30 mouse cellular contexts compared by ENCODE assay signal in genomic region chr12:80683554-80683953, GRCm38 (mm10). TPM values are rescaled to one million over a fixed set of nuclear protein-coding genes. Genes with fewer than 3 reads are reported as not detected.
DNase-seq lines count a peak whose midpoint lies in the region; ATAC-seq and TF ChIP-seq lines count a peak whose summit lies in the region.
"Had no signal": no experiment of that assay in that cellular context is flagged by ENCODE, and none has a peak within 500 bp of the region (broad histone marks: within the 10 kb centered on the region; RNA-seq: fewer than 3 reads in every experiment).

No protein-coding gene starts in this region.

- H3K4me2 ChIP-seq in liver, embryonic 12.5 days: peak overlapping the region; percentile 28
- H3K4me2 ChIP-seq: embryonic facial prominence, embryonic 15.5 days; forebrain, embryonic 15.5 days; hindbrain, embryonic 12.5 days; intestine, embryonic 15.5 days; limb, embryonic 15.5 days; lung, embryonic 15.5 days; midbrain, embryonic 12.5 days; neural tube, embryonic 13.5 days; stomach, embryonic 15.5 days had no signal

- H3K36me3 ChIP-seq in MEL (ENCODE audit: control insufficient read depth in 1 of 2, insufficient read depth in 2 of 2, low read length in 2 of 2): peaks cover 0 to 11% of the 10 kb centered on the region in 2 experiments; a peak in 2 of 4 replicates
- peaks cover 14% of the 10 kb centered on the region for H3K36me3 ChIP-seq in liver, embryonic 12.5 days
- H3K36me3 ChIP-seq: forebrain, embryonic 15.5 days; intestine, embryonic 15.5 days had no signal

- no peak overlapping the region for H3K4me3 ChIP-seq in MEL (ENCODE audit: control insufficient read depth in 1 of 2, insufficient read depth in 1 of 2, low read depth in 2 of 2, low read length in 2 of 2)
- no peak overlapping the region for H3K4me3 ChIP-seq in liver, embryonic 12.5 days
- H3K4me3 ChIP-seq: embryonic facial prominence, embryonic 10.5 days; embryonic facial prominence, embryonic 15.5 days; forebrain, embryonic 10.5 days; forebrain, embryonic 15.5 days; gastrocnemius, adult 2 months; hindbrain, embryonic 12.5 days; intestine, embryonic 15.5 days; limb, embryonic 10.5 days; limb, embryonic 15.5 days; lung, embryonic 15.5 days; midbrain, embryonic 12.5 days; neural tube, embryonic 13.5 days; stomach, embryonic 15.5 days had no signal

- DNase-seq in MEL (ENCODE audit: low read depth, low spot score): peak; percentile 74
- peak; percentile 47 for DNase-seq in c-Kit-positive CD71-positive TER-119-positive erythroid progenitor cells, embryonic 14.5 days (ENCODE audit: low spot score)
- no peak for DNase-seq in kidney, adult 8-10 months
- no peak for DNase-seq in gastrocnemius, postnatal 25 days
- no peak for DNase-seq in heart, adult 8-10 months (ENCODE audit: low spot score)
- DNase-seq: adrenal gland, postnatal 14 days; cerebellum, adult 2 months; cerebellum, postnatal 14 days; gastrocnemius, adult 2 months; heart, postnatal 14 days; kidney, adult 2 months; kidney, postnatal 10 days; thymus, postnatal 14 days had no signal

- TF ChIP-seq EP300 in MEL (IDR thresholded peaks at IDR 0.05; ENCODE audit: low read depth in 1 of 2, low read length in 2 of 2): peak; percentile 65 to 78

- peaks cover 4 to 16% of the 10 kb centered on the region in 2 experiments for H3K4me1 ChIP-seq in MEL (ENCODE audit: control insufficient read depth in 1 of 2, insufficient read depth in 2 of 2, low read length in 2 of 2)
- H3K4me1 ChIP-seq in liver, embryonic 12.5 days: peaks cover 25% of the 10 kb centered on the region
- H3K4me1 ChIP-seq: embryonic facial prominence, embryonic 10.5 days; hindbrain, embryonic 12.5 days; limb, embryonic 10.5 days; midbrain, embryonic 12.5 days; neural tube, embryonic 13.5 days had no signal

- no peaks in the 10 kb centered on the region for H3K27me3 ChIP-seq in MEL (ENCODE audit: control insufficient read depth in 1 of 2, insufficient read depth in 2 of 2, low read length in 2 of 2)
- 0 out of 2 replicates have a peak, but pooled peaks cover 5% of the 10 kb centered on the region for H3K27me3 ChIP-seq in liver, embryonic 12.5 days (replicated peaks)
- H3K27me3 ChIP-seq: embryonic facial prominence, embryonic 15.5 days; forebrain, embryonic 15.5 days; hindbrain, embryonic 12.5 days; intestine, embryonic 15.5 days; limb, embryonic 15.5 days; lung, embryonic 15.5 days; midbrain, embryonic 12.5 days; neural tube, embryonic 13.5 days; stomach, embryonic 15.5 days had no signal

- no peak for TF ChIP-seq RAD21 in MEL (IDR thresholded peaks at IDR 0.05; ENCODE audit: low read depth, low read length)

- no peak for TF ChIP-seq CTCF in MEL (IDR thresholded peaks at IDR 0.05 in 2 of 3, conservative IDR thresholded peaks at IDR 0.05 in 1 of 3; ENCODE audit: control insufficient read depth in 1 of 3, insufficient read depth in 1 of 3, low read depth in 2 of 3, low read length in 3 of 3, poor library complexity in 1 of 3, severe bottlenecking in 1 of 3)

- TF ChIP-seq POLR2A in MEL (IDR thresholded peaks at IDR 0.05; ENCODE audit: control insufficient read depth in 1 of 2, insufficient read depth in 1 of 2, low read depth in 1 of 2, low read length in 2 of 2, poor library complexity in 1 of 2): no peak

- H3K79me2 ChIP-seq in MEL (ENCODE audit: control insufficient read depth, insufficient read depth, low read length, poor library complexity): no peaks in the 10 kb centered on the region

- no peak overlapping the region for H3K9ac ChIP-seq in MEL (ENCODE audit: control insufficient read depth, low read depth, low read length, poor library complexity, severe bottlenecking)
- no peak overlapping the region for H3K9ac ChIP-seq in liver, embryonic 12.5 days
- H3K9ac ChIP-seq: embryonic facial prominence, embryonic 15.5 days; forebrain, embryonic 15.5 days; hindbrain, embryonic 12.5 days; intestine, embryonic 15.5 days; limb, embryonic 15.5 days; lung, embryonic 15.5 days; midbrain, embryonic 12.5 days; neural tube, embryonic 13.5 days; stomach, embryonic 15.5 days had no signal

- ATAC-seq in liver, embryonic 12.5 days: peak; percentile 91
- ATAC-seq in megakaryocyte progenitor cell, adult 5-6 weeks (replicated peaks; ENCODE audit: poor library complexity): peak; percentile 81
- ATAC-seq: forebrain, embryonic 15.5 days; hindbrain, postnatal 0 days; intestine, embryonic 15.5 days had no signal

- H3K9me3 ChIP-seq in MEL (replicated peaks; ENCODE audit: insufficient read depth, low read length): no peaks in the 10 kb centered on the region
- H3K9me3 ChIP-seq in liver, embryonic 12.5 days (replicated peaks): no peaks in the 10 kb centered on the region
- H3K9me3 ChIP-seq: embryonic facial prominence, embryonic 10.5 days; embryonic facial prominence, embryonic 15.5 days; forebrain, embryonic 10.5 days; forebrain, embryonic 15.5 days; G1E; hindbrain, embryonic 12.5 days; intestine, embryonic 15.5 days; limb, embryonic 10.5 days; limb, embryonic 15.5 days; lung, embryonic 15.5 days; midbrain, embryonic 12.5 days; neural tube, embryonic 13.5 days; stomach, embryonic 15.5 days had no signal

- peak overlapping the region; percentile 66 for H3K27ac ChIP-seq in MEL (ENCODE audit: control insufficient read depth, low read depth, low read length)
- peak overlapping the region; percentile 74 for H3K27ac ChIP-seq in liver, embryonic 12.5 days
- H3K27ac ChIP-seq: embryonic facial prominence, embryonic 10.5 days; embryonic facial prominence, embryonic 15.5 days; forebrain, embryonic 10.5 days; forebrain, embryonic 15.5 days; gastrocnemius, adult 2 months; hindbrain, embryonic 12.5 days; hindbrain, postnatal 0 days; intestine, embryonic 15.5 days; limb, embryonic 10.5 days; limb, embryonic 15.5 days; lung, embryonic 15.5 days; midbrain, embryonic 12.5 days; neural tube, embryonic 13.5 days; stomach, embryonic 15.5 days had no signal

- 52% methylated on average over 3 of the region's 3 CpGs for WGBS in liver, embryonic 12.5 days (ENCODE audit: insufficient replicate concordance)

TF ChIP-seq in MEL, 35 proteins besides CTCF, POLR2A, EP300 and RAD21 (continues in another document):
- TF ChIP-seq MEF2A (IDR thresholded peaks at IDR 0.05; ENCODE audit: extremely low read depth, insufficient replicate concordance, low read depth, low read length, poor library complexity, severe bottlenecking): no peak
- no peak for TF ChIP-seq MAZ (IDR thresholded peaks at IDR 0.05; ENCODE audit: low read depth, low read length)
- TF ChIP-seq GABPA (IDR thresholded peaks at IDR 0.05; ENCODE audit: low read depth, low read length): no peak
- TF ChIP-seq E2F4 (IDR thresholded peaks at IDR 0.05; ENCODE audit: borderline replicate concordance, low read depth, low read length): no peak
- peak; percentile 64; the same call in 1 of the 2 replicates for TF ChIP-seq TCF12 (IDR thresholded peaks at IDR 0.05; ENCODE audit: low read depth, low read length)
- no peak for TF ChIP-seq MAX (IDR thresholded peaks at IDR 0.05; ENCODE audit: low read length)
- no peak for TF ChIP-seq NRF1 (IDR thresholded peaks at IDR 0.05; ENCODE audit: insufficient read depth, low read depth, low read length, poor library complexity, severe bottlenecking)
- no peak for TF ChIP-seq ZNF384 (IDR thresholded peaks at IDR 0.05; ENCODE audit: low read depth, low read length)
- TF ChIP-seq SMC3 (IDR thresholded peaks at IDR 0.05; ENCODE audit: low read depth, low read length): no peak
- TF ChIP-seq POLR2AphosphoS5 (IDR thresholded peaks at IDR 0.05; ENCODE audit: borderline replicate concordance, low read depth, low read length): no peak
- TF ChIP-seq CHD2 (IDR thresholded peaks at IDR 0.05; ENCODE audit: low read length): no peak
- TF ChIP-seq ZC3H11A (IDR thresholded peaks at IDR 0.05; ENCODE audit: low read depth, low read length): no peak
- TF ChIP-seq SIN3A (IDR thresholded peaks at IDR 0.05; ENCODE audit: low read length): 0 out of 2 replicates have a peak, but pooled peaks have one; percentile 21
- TF ChIP-seq HCFC1 (IDR thresholded peaks at IDR 0.05; ENCODE audit: low read depth, low read length): 0 out of 2 replicates have a peak, but pooled peaks have one; percentile 20
- no peak for TF ChIP-seq POLR2AphosphoS2 (IDR thresholded peaks at IDR 0.05; ENCODE audit: low read length)
- no peak for TF ChIP-seq ETS1 (IDR thresholded peaks at IDR 0.05; ENCODE audit: low read depth, low read length)
- no peak for TF ChIP-seq MAFK (IDR thresholded peaks at IDR 0.05; ENCODE audit: borderline replicate concordance, low read depth, low read length)
- TF ChIP-seq MXI1 (IDR thresholded peaks at IDR 0.05; ENCODE audit: low read depth, low read length): no peak
- no peak for TF ChIP-seq CHD1 (IDR thresholded peaks at IDR 0.05; ENCODE audit: low read depth, low read length)

RNA-seq across cellular contexts. Expression of gene Plekhd1, which starts 8.8 kb away (rescaled TPM):
- total RNA-seq in MEL (2012; rRNA removed): not detected in 2 replicates
- polyA plus RNA-seq in MEL (2012; ENCODE audit: insufficient read depth in 1 of 2, insufficient read length in 2 of 2, low read depth in 1 of 2, low replicate concordance in 2 of 2, missing spikeins in 1 of 2): under 1 TPM in 1 of 2 experiments, not detected in 1; 0.04 TPM
- polyA plus RNA-seq in liver, embryonic 12.5 days (2016; fragmentation: Nextera tagmentation; extraction: Ambion mirVana): 0.44 and 0.66 TPM in 2 replicates
- not detected in 2 replicates for total RNA-seq in megakaryocyte progenitor cell, adult 5-6 weeks (2015)
- not detected in 2 replicates for total RNA-seq in megakaryocyte progenitor cell, adult 5-6 weeks (2017)
- total RNA-seq in gastrocnemius, postnatal 25 days (2021): not detected
- total RNA-seq in heart, adult 8-10 months (2022): under 1 TPM in 2 of 4 experiments, not detected in 2; 0.09 to 0.20 TPM
- total RNA-seq: adrenal gland, postnatal 14 days; megakaryocyte, adult 5-6 weeks had no signal
- polyA plus RNA-seq: G1E had no signal

RNA-seq across cellular contexts. Expression of gene Erh, which starts 39.4 kb away (rescaled TPM):
- 343 and 401 TPM in 2 replicates for total RNA-seq in MEL (2012; rRNA removed)
- polyA plus RNA-seq in MEL (2012; ENCODE audit: insufficient read depth in 1 of 2, insufficient read length in 2 of 2, low read depth in 1 of 2, low replicate concordance in 2 of 2, missing spikeins in 1 of 2): 100 to 1,000 TPM in 1 of 2 experiments, not detected in 1; 299 TPM
- polyA plus RNA-seq in liver, embryonic 12.5 days (2016; fragmentation: Nextera tagmentation; extraction: Ambion mirVana): 188 and 195 TPM in 2 replicates
- 117 TPM in 2 replicates for total RNA-seq in megakaryocyte progenitor cell, adult 5-6 weeks (2015)
- 96.3 and 127 TPM in 2 replicates for total RNA-seq in megakaryocyte progenitor cell, adult 5-6 weeks (2017)
- total RNA-seq in gastrocnemius, postnatal 25 days (2021): 10 to 100 TPM; 15.3 to 20.4 TPM
- total RNA-seq in heart, adult 8-10 months (2022): 10 to 100 TPM; 16.3 to 23.0 (median 21.1) TPM

RNA-seq across cellular contexts. Expression of gene Slc39a9, which starts 39.9 kb away (rescaled TPM):
- 12.3 and 13.1 TPM in 2 replicates for total RNA-seq in MEL (2012; rRNA removed)
- polyA plus RNA-seq in MEL (2012; ENCODE audit: insufficient read depth in 1 of 2, insufficient read length in 2 of 2, low read depth in 1 of 2, low replicate concordance in 2 of 2, missing spikeins in 1 of 2): 10 to 100 TPM in 1 of 2 experiments, not detected in 1; 34.4 TPM
- 15.3 and 15.7 TPM in 2 replicates for polyA plus RNA-seq in liver, embryonic 12.5 days (2016; fragmentation: Nextera tagmentation; extraction: Ambion mirVana)
- total RNA-seq in megakaryocyte progenitor cell, adult 5-6 weeks (2015): 26.4 and 26.5 TPM in 2 replicates
- total RNA-seq in megakaryocyte progenitor cell, adult 5-6 weeks (2017): 11.5 and 14.6 TPM in 2 replicates
- 1 to 10 TPM; 7.6 to 8.5 TPM for total RNA-seq in gastrocnemius, postnatal 25 days (2021)
- 10 to 100 TPM; 13.7 to 17.9 (median 14.7) TPM for total RNA-seq in heart, adult 8-10 months (2022)

Comparison
In these comparisons a context has a peak if more than half of its experiments do, and no peak if none do; other contexts are left out.
1. DNase-seq: peak in MEL (single experiment) and c-Kit-positive CD71-positive TER-119-positive erythroid progenitor cells, embryonic 14.5 days (single experiment); none in kidney, adult 8-10 months (0 of 2), gastrocnemius, postnatal 25 days (single experiment) and heart, adult 8-10 months (single experiment).
2. RNA of gene Erh, which starts 39.4 kb away (total RNA-seq): 343 to 401 TPM in MEL and 96.3 to 127 TPM in megakaryocyte progenitor cell, adult 5-6 weeks; 16.3 to 23.0 TPM in heart, adult 8-10 months and 15.3 to 20.4 TPM in gastrocnemius, postnatal 25 days; every median in the first group is over 4 times any median in the second.